In the genomic region with DNA sequence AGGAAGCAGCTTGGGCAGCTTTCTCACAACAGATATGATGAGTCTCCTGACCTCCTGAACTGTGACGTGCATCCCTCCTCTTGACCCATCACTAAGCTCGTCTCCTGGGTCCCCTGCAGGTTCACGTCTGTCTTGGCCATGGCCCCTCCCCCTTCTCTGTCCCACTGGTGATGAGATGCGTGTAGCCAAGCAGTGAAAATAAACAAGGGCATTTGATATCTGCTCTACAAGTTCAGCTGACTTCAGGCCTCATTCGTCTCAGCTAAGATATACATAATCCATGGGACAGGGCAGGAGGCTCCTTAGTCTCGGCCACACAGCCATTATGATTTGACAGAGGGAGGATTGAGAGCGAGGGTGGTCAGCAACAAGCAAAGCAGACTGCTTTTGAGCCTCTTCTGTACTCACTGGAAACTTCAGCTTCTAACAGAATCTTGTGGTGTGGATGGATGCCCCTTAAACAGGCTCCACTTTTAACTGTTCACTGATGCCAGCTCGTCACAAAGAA, we compare ENCODE assay signal across 9 mouse cellular contexts.
DNase-seq lines count a peak whose midpoint lies in the region; ATAC-seq and TF ChIP-seq lines count a peak whose summit lies in the region.
"Had no signal": no experiment of that assay in that cellular context is flagged by ENCODE, and none has a peak within 500 bp of the region (broad histone marks: within the 10 kb centered on the region; RNA-seq: fewer than 3 reads in every experiment).

No protein-coding gene starts in this region.

- peak overlapping the region; percentile 79 for H3K27ac ChIP-seq in heart, embryonic 12.5 days (ENCODE audit: poor library complexity, severe bottlenecking)
- H3K27ac ChIP-seq in embryonic facial prominence, embryonic 10.5 days (replicated peaks) = peak overlapping the region; percentile 49
- H3K27ac ChIP-seq in hindbrain, embryonic 14.5 days = no peak overlapping the region
- H3K27ac ChIP-seq in midbrain, embryonic 14.5 days (replicated peaks; ENCODE audit: low read depth, low read length) = peak overlapping the region; percentile 15; the same call in 1 of the 2 replicates
- H3K27ac ChIP-seq in layer of hippocampus, adult 2 months = no peak overlapping the region

- 26% methylated on average over 8 of the region's 8 CpGs for WGBS in heart, embryonic 12.5 days
- WGBS in embryonic facial prominence, embryonic 10.5 days = 29% methylated on average over 8 of the region's 8 CpGs
- WGBS in hindbrain, embryonic 14.5 days = 18% methylated on average over 8 of the region's 8 CpGs
- WGBS in midbrain, embryonic 14.5 days = 11% methylated on average over 8 of the region's 8 CpGs

- H3K4me3 ChIP-seq in heart, embryonic 12.5 days = no peak overlapping the region
- H3K4me3 ChIP-seq in embryonic facial prominence, embryonic 10.5 days = no peak overlapping the region
- H3K4me3 ChIP-seq in hindbrain, embryonic 14.5 days (replicated peaks; ENCODE audit: low read length) = no peak overlapping the region
- H3K4me3 ChIP-seq in midbrain, embryonic 14.5 days (replicated peaks; ENCODE audit: low read depth, low read length) = no peak overlapping the region
- no peak overlapping the region for H3K4me3 ChIP-seq in layer of hippocampus, adult 2 months

- intact Hi-C loops in heart, postnatal 25 days (cut with DNase I) = no loop called here

- peak overlapping the region; percentile 56 for H3K4me2 ChIP-seq in heart, embryonic 12.5 days
- H3K4me2 ChIP-seq in hindbrain, embryonic 14.5 days (replicated peaks) = no peak overlapping the region
- H3K4me2 ChIP-seq in midbrain, embryonic 14.5 days (ENCODE audit: low read length) = peak overlapping the region; percentile 42

- 0 out of 2 replicates have a peak, but pooled peaks have one; percentile 15 for ATAC-seq in heart, embryonic 12.5 days (ENCODE audit: insufficient number of reproducible peaks, low FRiP score)
- peak; percentile 25; the same call in 1 of the 2 replicates for ATAC-seq in hindbrain, embryonic 14.5 days (ENCODE audit: low FRiP score)
- ATAC-seq in midbrain, embryonic 14.5 days (ENCODE audit: low FRiP score, low TSS enrichment) = peak; percentile 53

- no peak overlapping the region for H3K9ac ChIP-seq in heart, embryonic 12.5 days
- no peak overlapping the region for H3K9ac ChIP-seq in hindbrain, embryonic 14.5 days
- no peak overlapping the region for H3K9ac ChIP-seq in midbrain, embryonic 14.5 days (replicated peaks; ENCODE audit: low read length)

- no peaks in the 10 kb centered on the region for H3K27me3 ChIP-seq in heart, embryonic 12.5 days (replicated peaks)
- H3K27me3 ChIP-seq in embryonic facial prominence, embryonic 10.5 days (replicated peaks; ENCODE audit: low read depth, poor library complexity, severe bottlenecking) = no peaks in the 10 kb centered on the region; the same call in 1 of the 2 replicates
- no peaks in the 10 kb centered on the region for H3K27me3 ChIP-seq in hindbrain, embryonic 14.5 days (ENCODE audit: control insufficient read depth, insufficient read depth, low read length)
- no peaks in the 10 kb centered on the region for H3K27me3 ChIP-seq in midbrain, embryonic 14.5 days (ENCODE audit: control insufficient read depth, insufficient read depth, low read length)

- H3K36me3 ChIP-seq in heart, embryonic 12.5 days = no peaks in the 10 kb centered on the region
- no peaks in the 10 kb centered on the region for H3K36me3 ChIP-seq in embryonic facial prominence, embryonic 10.5 days (replicated peaks)
- H3K36me3 ChIP-seq in hindbrain, embryonic 14.5 days (replicated peaks; ENCODE audit: control insufficient read depth, insufficient read depth) = no peaks in the 10 kb centered on the region
- no peaks in the 10 kb centered on the region for H3K36me3 ChIP-seq in midbrain, embryonic 14.5 days (ENCODE audit: control insufficient read depth, insufficient read depth, low read length)

- no peak for DNase-seq in heart, postnatal 25 days (ENCODE audit: low spot score)
- DNase-seq in embryonic facial prominence, embryonic 10.5 days (ENCODE audit: low spot score) = peak; percentile 32
- DNase-seq in hindbrain, embryonic 14.5 days (ENCODE audit: low spot score) = no peak
- DNase-seq in midbrain, embryonic 14.5 days = no peak
- no peak for DNase-seq in thymus, postnatal 0 days (ENCODE audit: low spot score)
- DNase-seq in adipocyte (ENCODE audit: low spot score) = no peak
- no peak for DNase-seq in layer of hippocampus, adult 2 months (ENCODE audit: low spot score in 2 of 2)
- DNase-seq: B cell, adult 2 months had no signal

- peaks cover 25% of the 10 kb centered on the region for H3K4me1 ChIP-seq in heart, embryonic 12.5 days (replicated peaks)
- H3K4me1 ChIP-seq in embryonic facial prominence, embryonic 10.5 days = peaks cover 30% of the 10 kb centered on the region
- peaks cover 9% of the 10 kb centered on the region for H3K4me1 ChIP-seq in hindbrain, embryonic 14.5 days (replicated peaks; ENCODE audit: control insufficient read depth, insufficient read depth, low read length)
- peaks cover 11% of the 10 kb centered on the region for H3K4me1 ChIP-seq in midbrain, embryonic 14.5 days (ENCODE audit: control insufficient read depth, insufficient read depth, low read length)

- TF ChIP-seq CTCF in layer of hippocampus, adult 2 months (conservative IDR thresholded peaks at IDR 0.05) = no peak

- no peaks in the 10 kb centered on the region for H3K9me3 ChIP-seq in heart, embryonic 12.5 days (replicated peaks)
- no peaks in the 10 kb centered on the region for H3K9me3 ChIP-seq in embryonic facial prominence, embryonic 10.5 days
- H3K9me3 ChIP-seq in hindbrain, embryonic 14.5 days (ENCODE audit: control insufficient read depth, low read length) = no peaks in the 10 kb centered on the region
- H3K9me3 ChIP-seq in midbrain, embryonic 14.5 days (ENCODE audit: control insufficient read depth, low read length) = no peaks in the 10 kb centered on the region

Comparison
In these comparisons a context has a peak if more than half of its experiments do, and no peak if none do; other contexts are left out.
1. H3K27ac ChIP-seq: peak in heart, embryonic 12.5 days (single experiment), embryonic facial prominence, embryonic 10.5 days (single experiment) and midbrain, embryonic 14.5 days (single experiment); none in hindbrain, embryonic 14.5 days (single experiment) and layer of hippocampus, adult 2 months (single experiment).
2. Peak in every context shown above with its lines, with median percentiles within 50 percentile points of each other: ATAC-seq.